Mouse (Mus musculus) cerebellum, postnatal 10 days (tissue): ENCODE data around the gene Vwa5a.

Source experiments
- DNase-seq, 2 experiments: peaks; one replicate each; pipeline ENCODE4 v3.0.0; 2021; ENCODE audit warnings: mixed read lengths in 2 of 2

Gene Vwa5a

DNA sequence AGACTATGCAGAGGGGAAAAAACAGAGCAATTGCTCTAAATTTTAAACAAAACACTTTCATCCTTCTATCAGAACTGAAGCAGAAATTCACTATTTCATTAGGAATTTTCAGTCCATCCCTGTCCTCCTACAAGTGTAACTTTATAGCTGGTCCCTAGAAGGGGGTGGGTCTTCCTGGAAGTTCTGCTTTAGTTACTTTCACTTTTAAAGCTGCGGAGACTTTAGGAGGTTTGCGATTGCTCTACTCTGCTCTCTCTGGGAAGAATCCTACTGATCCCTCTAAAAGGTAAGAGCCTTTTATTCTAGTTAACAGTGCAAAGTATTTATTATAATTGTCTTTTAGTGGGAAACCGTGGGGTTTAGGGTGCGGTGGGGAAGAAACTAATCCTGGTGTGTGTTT, at the start of gene Vwa5a:
TSS of gene Vwa5a (plus strand) at position 167 of the 400 bp plus-strand sequence.
- peak in 1 of 2 experiments; percentile 6 for DNase-seq

DNA sequence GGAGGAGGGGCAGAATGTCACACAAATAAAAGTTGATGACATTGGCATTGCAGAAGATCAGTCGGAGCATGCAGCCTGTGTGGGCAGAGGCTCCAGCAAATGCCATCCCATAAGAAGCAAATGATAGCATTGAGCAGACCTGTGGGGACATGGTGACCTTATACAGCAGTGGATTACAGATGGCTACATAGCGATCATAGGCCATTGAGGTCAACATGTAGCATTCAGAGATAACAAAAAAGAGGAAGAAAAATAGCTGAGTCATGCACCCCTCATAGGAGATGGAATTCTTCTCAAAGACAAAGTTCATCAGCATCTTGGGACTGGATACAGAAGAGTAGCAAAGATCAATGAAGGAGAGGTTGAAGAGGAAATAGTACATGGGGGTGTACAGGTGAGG, 45.2 kb upstream of the Vwa5a start:
- DNase-seq = no peak

DNA sequence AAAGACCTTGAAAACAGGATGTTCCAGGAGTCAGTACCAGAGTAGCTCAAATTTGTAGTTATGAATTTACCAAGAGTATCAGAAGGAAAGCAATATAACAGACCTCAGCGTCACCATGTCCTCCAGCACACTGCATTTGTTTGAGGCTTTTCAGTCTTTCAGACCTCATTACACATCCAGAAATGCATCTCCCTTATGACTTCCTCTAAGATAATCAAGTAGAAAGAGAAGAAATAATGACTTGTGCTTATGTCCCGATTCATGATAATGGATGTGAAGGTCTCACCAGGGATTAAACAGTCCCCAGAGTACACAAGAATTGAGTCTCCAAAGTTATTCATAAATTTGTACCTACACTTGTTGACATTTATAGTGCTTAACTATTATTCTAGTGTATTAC, 43.6 kb upstream of the Vwa5a start, which contains the start of gene Olfr918:
TSS of gene Olfr918 (minus strand) at position 101 of the 400 bp plus-strand sequence.
- DNase-seq = no peak

DNA sequence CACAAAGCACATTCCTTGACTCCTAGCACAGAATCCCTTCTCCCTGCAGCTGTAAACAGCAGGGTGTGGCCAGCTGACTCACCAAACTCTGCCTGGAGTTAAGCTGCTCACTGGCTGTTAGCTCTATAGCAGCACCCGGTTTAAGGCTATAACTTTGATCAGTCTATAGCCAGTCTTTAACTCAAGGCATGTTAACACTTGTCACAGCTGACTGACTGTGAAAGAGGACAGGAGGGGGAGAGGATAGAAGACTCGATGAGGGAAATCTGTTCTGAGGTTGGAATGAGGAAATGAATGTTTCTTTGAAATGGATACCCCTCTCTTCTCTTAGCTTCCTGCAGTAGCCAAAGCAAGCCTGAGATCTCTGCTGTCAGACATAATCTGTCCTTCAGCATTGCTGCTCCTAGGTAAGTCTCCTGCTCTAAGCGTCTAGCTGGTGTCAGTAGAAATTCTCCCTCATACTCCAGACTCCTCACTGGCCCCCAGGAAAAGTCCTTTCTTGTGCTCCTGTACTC, 916 bp downstream of the Vwa5a start:
- no peak for DNase-seq

DNA sequence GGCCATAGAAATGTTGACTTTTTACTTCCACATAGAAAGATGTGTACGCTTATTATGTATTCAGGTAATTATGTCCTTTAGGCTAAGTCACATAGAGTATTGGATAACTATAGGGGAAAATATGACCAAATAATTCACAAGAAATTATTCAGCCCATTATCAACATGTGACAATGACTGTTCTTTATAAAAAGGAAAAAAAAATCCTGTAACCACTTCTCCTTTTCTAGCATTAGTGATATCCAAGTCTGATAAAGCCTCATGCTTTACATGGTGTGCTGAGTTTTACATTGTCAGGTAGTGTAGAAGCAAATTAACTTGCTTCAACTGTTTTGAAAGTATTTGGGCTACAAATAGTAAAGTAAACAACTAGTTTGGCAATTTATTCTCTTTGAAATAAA, 6.0 kb downstream of the Vwa5a start:
- no peak for DNase-seq

DNA sequence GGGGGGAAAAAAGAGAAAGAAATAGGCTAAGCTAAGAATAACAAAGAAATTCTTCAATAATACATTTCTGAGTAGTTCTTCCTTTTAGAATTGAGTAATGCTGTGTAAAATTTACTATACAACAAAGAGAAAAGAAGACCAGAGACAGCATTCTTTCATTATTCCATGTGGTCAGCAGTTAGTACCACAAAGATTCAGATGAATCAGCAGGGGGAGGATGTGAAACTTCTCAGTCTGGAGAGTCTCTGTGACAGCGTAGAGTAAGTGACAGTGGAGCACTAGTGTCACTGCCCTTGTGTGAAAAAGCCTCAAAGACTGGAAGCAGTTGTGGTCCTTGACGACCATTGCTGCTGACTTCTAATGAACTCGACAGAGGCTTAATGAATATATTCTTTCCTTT, 10.2 kb downstream of the Vwa5a start:
- DNase-seq = no peak

DNA sequence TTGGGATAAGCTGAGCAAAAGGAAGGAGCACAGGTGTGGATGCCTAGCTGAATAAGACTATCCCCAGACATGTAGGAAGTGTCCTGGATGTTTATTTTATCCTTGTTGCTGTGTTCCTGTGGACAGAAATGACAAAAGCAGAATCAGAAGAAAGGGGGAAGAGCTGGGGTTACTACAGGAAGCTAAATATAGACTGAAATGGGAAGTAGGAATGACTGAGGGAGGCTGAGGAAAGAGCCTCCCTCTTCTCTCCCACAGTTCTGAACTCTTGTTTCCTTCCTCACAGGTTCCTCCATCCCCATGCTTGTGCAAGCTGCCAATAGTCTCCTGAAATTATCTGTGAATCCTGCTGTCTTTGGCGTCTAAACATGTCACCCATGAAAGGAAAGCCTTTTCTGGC, 23.3 kb downstream of the Vwa5a start:
- no peak for DNase-seq

DNA sequence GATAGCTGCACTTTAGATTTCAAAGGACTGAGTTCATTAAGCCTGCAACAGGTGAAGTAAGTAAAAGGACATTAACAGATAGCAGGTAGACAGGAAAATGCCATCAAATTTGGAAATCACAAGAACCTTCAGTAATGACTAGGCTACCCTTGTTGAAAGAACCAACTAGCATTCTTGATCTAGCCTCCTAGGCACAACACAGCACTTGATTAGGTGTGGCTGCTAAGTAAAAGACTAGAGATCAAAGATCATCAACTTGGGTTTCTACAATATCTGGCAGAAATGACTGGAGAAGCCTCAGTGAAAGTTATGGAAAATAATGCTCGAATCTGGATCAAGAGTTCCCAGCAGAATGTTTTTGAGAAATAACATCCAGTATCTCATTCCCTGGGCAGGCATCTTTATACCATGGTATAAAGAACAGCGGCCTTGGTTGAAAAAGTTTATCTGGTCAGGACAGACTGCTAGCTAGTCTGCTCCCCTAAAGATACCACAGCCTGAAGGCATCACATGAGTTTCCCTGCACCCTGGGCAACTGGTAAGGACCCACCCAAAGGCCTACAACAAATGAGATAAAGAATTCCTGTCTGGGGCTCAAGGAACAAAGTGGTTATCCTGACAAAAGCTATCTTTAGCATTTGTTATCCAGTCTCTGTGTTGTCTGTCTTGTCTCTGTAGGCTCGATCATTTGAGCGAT, 26.7 kb downstream of the Vwa5a start:
- DNase-seq = no peak

DNA sequence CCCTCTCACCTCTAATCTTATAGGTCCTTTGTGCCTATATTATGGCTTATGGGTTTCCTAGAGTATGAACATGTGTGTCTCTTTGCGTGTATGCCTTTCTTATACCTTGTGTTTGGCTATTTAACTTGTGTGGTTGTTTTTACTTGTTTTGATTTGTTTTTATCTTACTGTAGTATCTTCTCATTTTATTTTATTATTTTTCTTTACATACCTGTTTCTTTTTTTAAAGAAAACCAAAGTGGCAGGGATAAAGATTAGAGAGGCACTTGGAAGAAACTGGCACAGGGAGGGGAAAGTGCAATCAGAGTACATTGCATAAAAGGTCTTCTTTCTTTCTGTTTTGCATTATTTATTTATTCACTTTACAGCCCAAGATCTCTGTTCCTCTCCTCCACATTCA, 33.9 kb downstream of the Vwa5a start, which contains the start of gene Olfr920:
TSS of gene Olfr920 (plus strand) at position 301 of the 400 bp plus-strand sequence.
- DNase-seq = no peak

DNA sequence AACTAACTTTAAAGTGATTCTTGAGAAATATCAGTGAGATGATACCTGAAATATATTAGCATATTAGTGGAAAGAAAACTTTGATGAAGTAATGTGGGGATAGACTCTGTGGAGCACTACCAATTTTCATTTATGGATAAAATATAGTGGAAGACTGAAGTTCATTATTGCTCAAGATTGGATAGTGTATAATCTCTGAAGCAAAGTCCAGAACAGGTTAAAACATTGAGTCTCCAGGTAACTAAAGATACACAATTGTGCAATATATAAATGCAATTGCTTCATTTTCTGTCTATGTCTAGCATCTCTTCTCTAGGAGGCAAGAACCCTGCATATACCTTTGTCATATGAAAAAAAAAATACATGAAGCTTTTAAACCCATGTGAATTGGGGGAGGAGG, 54.7 kb downstream of the Vwa5a start, which contains the start of gene Olfr921:
TSS of gene Olfr921 (plus strand) at position 301 of the 400 bp plus-strand sequence.
- DNase-seq = no peak

DNA sequence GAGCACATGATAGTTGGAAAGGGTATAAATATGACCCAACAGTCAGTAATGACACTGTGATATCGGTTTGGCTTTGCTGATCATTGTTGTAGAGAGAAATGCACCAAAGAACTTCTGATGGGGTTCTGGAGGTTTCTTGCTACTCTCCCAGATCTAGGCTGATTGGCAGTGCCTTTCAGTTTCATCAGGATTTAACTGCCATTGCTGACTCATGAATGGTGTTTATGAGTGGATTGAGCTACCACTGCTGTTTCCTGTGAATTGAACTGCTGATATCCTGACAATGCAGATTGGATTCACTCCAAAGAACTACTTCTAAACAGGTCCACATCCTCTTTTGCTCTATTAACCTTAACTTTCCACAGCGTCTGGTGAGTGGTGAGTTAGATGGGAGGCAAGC, 74.6 kb downstream of the Vwa5a start:
- DNase-seq = no peak
